Mouse (Mus musculus) left cerebral cortex, adult 8-10 months (tissue): ENCODE data around the gene Pdzk1ip1. TPM values are rescaled to one million over a fixed set of nuclear protein-coding genes. Genes with fewer than 3 reads are reported as not detected.

Experiments
- DNase-seq, 2 experiments: peaks; one replicate each; pipeline ENCODE4 v3.0.0; 2022; ENCODE audit warnings: low spot score in 2 of 2
- total RNA-seq, 4 experiments: library from RNA; stranded (reverse); gene quantifications; 2 replicates each; pipeline ENCODE4 v1.2.4; 2022

The Pdzk1ip1 gene
- total RNA-seq, 4 experiments from 2014 or later = 0.63 to 1.2 (median 1.1) TPM; not detected in 1

DNA sequence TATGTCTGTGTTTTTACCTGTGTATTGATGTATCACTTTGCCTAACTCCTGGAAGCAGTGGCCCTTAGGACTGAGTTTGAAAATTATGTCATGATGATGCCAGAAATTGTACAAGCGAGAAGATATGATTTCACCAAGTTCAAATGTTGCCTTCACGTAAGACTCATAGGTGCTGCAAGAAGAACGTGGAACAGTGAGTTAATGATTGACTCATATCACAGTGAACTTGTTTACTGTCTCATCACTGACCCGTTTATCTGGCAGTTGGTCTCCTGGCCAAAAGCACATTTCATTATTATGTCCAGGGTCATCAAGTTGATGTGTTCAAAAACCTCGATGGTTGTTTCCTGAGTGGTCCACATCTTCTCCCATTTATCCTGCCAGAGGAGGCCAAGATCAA lies 33.1 kb downstream of the Pdzk1ip1 start:
- DNase-seq = no peak

GRCm38 (mm10) chr4:115123507-115123906 lies 35.0 kb downstream of the Pdzk1ip1 start:
- DNase-seq = no peak

DNA sequence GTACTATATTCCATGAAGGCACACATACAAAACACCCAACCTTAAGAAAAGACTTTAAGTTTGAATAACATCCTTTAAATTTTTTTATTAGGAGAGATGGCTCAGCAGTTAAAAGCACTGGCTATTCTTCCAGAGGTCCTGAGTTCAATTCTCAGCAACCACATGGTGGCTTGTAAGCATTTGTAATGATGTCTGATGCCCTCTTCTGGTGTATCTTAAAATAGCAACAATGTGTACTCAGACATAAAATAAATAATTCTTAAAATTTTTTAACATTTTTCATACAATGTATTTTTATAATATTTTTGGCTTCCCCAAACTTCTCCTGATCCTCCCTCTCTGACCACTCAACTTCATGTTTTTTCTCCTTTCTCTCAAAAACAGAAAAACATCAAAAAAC lies 36.2 kb downstream of the Pdzk1ip1 start:
- no peak for DNase-seq

GRCm38 (mm10) chr4:115133085-115133484 lies 44.6 kb downstream of the Pdzk1ip1 start:
- peak in 1 of 2 experiments; percentile 8 for DNase-seq

DNA sequence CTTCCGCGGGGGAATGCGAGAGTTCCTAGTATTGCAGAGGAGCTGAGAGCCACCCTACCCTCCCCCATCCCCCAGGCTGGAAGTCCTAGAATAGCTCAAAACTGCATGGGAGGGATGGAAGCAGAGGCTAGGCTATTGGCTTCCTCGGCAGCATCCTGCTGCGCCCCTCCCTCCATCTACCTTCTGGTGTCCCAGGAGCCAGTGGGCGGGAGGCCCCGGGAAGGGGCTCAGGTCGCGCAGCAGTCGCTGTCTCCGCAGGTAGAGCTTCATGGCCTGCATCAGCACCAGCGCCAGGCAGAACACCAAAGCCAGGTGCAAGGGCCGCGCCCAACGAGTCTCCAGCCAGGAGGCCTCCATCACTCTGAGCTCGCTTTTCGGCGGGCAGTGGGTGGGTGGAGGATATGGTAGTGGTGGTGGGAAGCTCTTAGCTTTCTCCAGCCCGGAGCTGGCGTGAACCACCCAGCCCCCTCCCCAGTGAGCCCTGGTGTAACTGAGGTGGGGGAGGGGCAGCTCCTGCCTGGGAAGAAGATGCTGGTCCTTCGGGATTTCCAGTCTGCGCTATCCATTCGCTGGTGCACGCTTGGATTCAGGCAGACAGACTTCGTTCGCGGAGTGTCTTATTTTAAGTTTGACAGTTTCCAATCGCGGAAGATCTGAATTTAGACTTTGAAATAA lies 45.2 kb downstream of the Pdzk1ip1 start, which contains the start of gene Cyp4x1:
TSS of gene Cyp4x1 (minus strand) at position 661 of the 675 bp plus-strand sequence.
- DNase-seq = peak; percentile 64 to 82

DNA sequence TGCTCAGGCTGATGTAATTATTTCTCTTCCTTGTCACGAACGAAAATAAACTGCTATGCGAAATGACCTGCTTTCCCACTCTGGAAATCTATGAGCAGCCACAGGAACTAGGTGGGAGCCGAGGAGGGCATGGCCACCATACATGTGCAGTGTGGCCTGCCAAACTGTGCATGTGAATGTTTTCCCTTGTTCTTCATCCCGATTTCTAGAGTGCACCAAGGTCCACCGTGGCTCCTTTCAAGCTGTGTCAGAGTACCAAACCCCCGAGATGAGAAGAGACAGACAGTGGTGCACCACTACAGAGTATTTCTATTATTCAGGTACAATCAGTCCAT lies 45.8 kb downstream of the Pdzk1ip1 start:
- DNase-seq = peak; percentile 18 to 29

Other genes starting within 250 kb of the Pdzk1ip1 start
- under 1 TPM; 0.42 to 0.78 (median 0.50) TPM for gene Foxd2, start 179.8 kb upstream of the Pdzk1ip1 start, total RNA-seq
- gene Foxe3, start 162.7 kb upstream of the Pdzk1ip1 start, total RNA-seq = not detected
- gene Cmpk1, start 101.5 kb upstream of the Pdzk1ip1 start, total RNA-seq = 10 to 100 TPM; 65.7 to 72.1 (median 70.6) TPM
- 1 to 10 TPM in 2 of 4 experiments, under 1 TPM in 2; 0.43 to 1.5 (median 0.85) TPM for gene Stil, start 88.5 kb upstream of the Pdzk1ip1 start, total RNA-seq
- 1 to 10 TPM; 1.2 to 2.1 (median 1.9) TPM for gene Tal1, start 32.3 kb upstream of the Pdzk1ip1 start, total RNA-seq
- gene Cyp4x1, start 45.6 kb downstream of the Pdzk1ip1 start, total RNA-seq = 10 to 100 TPM; 11.7 to 14.8 (median 12.9) TPM
- gene Cyp4a29, start 153.4 kb downstream of the Pdzk1ip1 start, total RNA-seq = not detected
- gene Cyp4a12a, start 210.3 kb downstream of the Pdzk1ip1 start, total RNA-seq = not detected